Mouse (Mus musculus) midbrain, embryonic 16.5 days (tissue): Measurements from ENCODE around the gene Zfp821. TPM values are rescaled to one million over a fixed set of nuclear protein-coding genes. Genes with fewer than 3 reads are reported as not detected.
A peak's percentile ranks its signal among the peaks of the same experiment; 100 is the strongest.
"Not testable (repeated sequence)": the region's sequence is repeated elsewhere in the genome, so short reads cannot be mapped to it uniquely, and the experiment has no call there.

Source experiments
- ATAC-seq: fragments of 200-750 bp; cut with Nextera tagmentation; 2 replicates; pipeline ENCODE4 v1.8.0; 2017; ENCODE audit warnings: moderate TSS enrichment
- H3K27ac ChIP-seq: fragments of 300-500 bp; sonication (generic); 2 replicates; pipeline ENCODE4 v1.5.1; 2014; ENCODE audit warnings: mild to moderate bottlenecking, low read length, mixed read lengths
- H3K27me3 ChIP-seq: fragments of 300-500 bp; sonication (generic); 2 replicates; pipeline ENCODE4 v1.6.1; 2014; ENCODE audit warnings: low read depth, low read length, mixed read lengths; ENCODE audit not compliant: control insufficient read depth, insufficient read depth
- H3K36me3 ChIP-seq: fragments of 300-500 bp; sonication (generic); 2 replicates; pipeline ENCODE4 v1.6.1; 2014; ENCODE audit warnings: mild to moderate bottlenecking, low read length, moderate library complexity, mixed read lengths; ENCODE audit not compliant: control insufficient read depth, insufficient read depth
- H3K4me1 ChIP-seq: fragments of 300-500 bp; sonication (generic); 2 replicates; pipeline ENCODE4 v1.6.1; 2014; ENCODE audit warnings: mild to moderate bottlenecking, low read length, mixed read lengths; ENCODE audit not compliant: control insufficient read depth, insufficient read depth
- H3K4me2 ChIP-seq: fragments of 300-500 bp; sonication (generic); 2 replicates; pipeline ENCODE4 v1.6.1; 2014; ENCODE audit warnings: mild to moderate bottlenecking, low read length, mixed read lengths
- H3K4me3 ChIP-seq: fragments of 300-500 bp; sonication (generic); 2 replicates; pipeline ENCODE4 v1.5.1; 2014; ENCODE audit warnings: low read depth, mild to moderate bottlenecking, low read length, moderate library complexity, mixed read lengths
- H3K9ac ChIP-seq: fragments of 300-500 bp; sonication (generic); 2 replicates; pipeline ENCODE4 v1.6.1; 2014; ENCODE audit warnings: low read depth, low read length, mixed read lengths
- H3K9me3 ChIP-seq: fragments of 300-500 bp; sonication (generic); replicated peaks from 2 replicates; pipeline ENCODE4 v1.6.1; 2014; ENCODE audit warnings: mild to moderate bottlenecking, low read length, mixed read lengths; ENCODE audit not compliant: control insufficient read depth, poor library complexity, severe bottlenecking
- WGBS: fragments of 180-500 bp; shearing (Covaris S2); extraction: QIAGEN DNeasy Blood & Tissue Kit; methylation state at CpG from one replicate; pipeline ENCODE4 v1.1.7; 2014; 5-methylcytosine and 5-hydroxymethylcytosine counted together
- polyA plus RNA-seq: library from polyadenylated mRNA; unstranded; fragments of >200 nt; fragmentation: Nextera tagmentation; extraction: Ambion mirVana; gene quantifications from 2 replicates; pipeline ENCODE4 v1.2.1, GENCODE M21; 2015

Zfp821 gene
- polyA plus RNA-seq, 1 experiment from 2014 or later, result 69.6 TPM

DNA sequence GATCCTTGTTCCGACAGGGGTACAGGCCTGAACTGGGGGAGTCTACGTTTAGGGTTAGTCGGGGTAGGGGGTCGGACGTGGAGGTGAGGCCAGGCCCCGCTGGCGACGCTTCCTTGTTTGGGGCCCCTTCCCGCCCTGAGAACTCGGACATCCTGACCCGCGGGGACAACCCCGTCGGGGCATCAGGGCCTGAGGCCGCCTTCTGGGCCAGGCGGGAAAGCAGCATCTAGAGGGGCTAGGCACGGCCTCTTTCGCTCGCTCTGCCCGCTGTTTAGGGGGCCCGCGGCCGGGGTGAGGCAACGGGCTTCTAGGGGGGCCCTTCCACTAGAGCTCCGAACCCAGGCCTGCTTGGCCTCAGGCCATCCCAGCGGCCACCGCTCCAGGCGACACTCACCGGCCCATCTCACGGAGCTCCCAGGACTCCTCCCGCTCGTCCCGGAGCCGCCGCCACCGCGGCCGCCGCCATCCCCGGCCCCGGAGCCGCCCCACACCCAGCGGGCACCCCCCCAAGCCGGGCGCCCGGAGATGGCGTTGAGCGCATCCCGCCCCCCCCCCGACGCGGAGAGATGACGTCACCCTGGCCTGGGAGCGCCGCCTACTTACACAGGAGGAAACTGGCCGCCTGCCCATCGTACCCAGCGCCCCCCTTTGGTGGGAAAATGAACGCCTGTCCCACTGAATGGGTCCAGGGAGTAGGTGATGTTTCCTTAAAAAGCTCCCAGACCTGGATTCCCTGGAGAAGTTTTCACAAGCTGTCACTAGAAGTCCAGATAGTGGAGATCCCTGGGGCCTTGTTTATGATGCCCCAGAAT is 32.1 kb downstream of the Zfp821 start, which contains the start of gene Atxn1l:
Atxn1l (minus strand) TSS at position 503 of the 812 bp plus-strand sequence.
- no peaks in the 10 kb centered on the region for H3K27me3 ChIP-seq
- peaks cover 13% of the 10 kb centered on the region for H3K4me1 ChIP-seq
- whole genome bisulfite sequencing, result 1% methylated on average over 57 of the region's 59 CpGs
- H3K36me3 ChIP-seq, result peaks cover 12% of the 10 kb centered on the region; the same call in 1 of the 2 replicates
- H3K4me2 ChIP-seq, result peak within 1 kb of the TSS; percentile 95
- no peaks in the 10 kb centered on the region for H3K9me3 ChIP-seq
- peak within 1 kb of the TSS; percentile 99 for H3K9ac ChIP-seq
- peak within 1 kb of the TSS; percentile 99 for H3K4me3 ChIP-seq
- H3K27ac ChIP-seq, result peak within 1 kb of the TSS; percentile 69
- ATAC-seq, result peak; percentile 85

DNA sequence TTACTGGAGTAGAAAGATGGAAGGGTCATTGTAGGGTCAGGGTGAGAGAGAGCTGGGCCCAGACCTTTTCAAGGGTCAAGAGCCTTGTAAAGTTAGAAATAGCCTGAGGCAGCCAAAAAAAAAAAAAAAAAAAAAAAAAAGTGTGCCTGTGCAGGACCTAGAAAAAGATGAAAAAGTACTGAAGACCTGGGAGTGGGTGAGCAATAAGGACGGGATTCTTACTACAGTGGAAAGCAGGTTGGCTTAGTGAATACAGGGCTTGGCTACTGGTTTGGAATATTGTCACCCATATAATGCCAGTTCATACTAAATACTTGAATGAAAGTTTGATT is 32.7 kb downstream of the Zfp821 start:
- H3K27ac ChIP-seq, result no peak overlapping the region
- peaks cover 6% of the 10 kb centered on the region; the same call in 1 of the 2 replicates for H3K36me3 ChIP-seq
- no peak for ATAC-seq
- no peaks in the 10 kb centered on the region for H3K27me3 ChIP-seq
- peak overlapping the region; percentile 99; the same call in 1 of the 2 replicates for H3K9ac ChIP-seq
- peak overlapping the region; percentile 99 for H3K4me3 ChIP-seq
- H3K4me2 ChIP-seq, result peak overlapping the region; percentile 95
- peaks cover 13% of the 10 kb centered on the region for H3K4me1 ChIP-seq
- 94% methylated on average over 1 of the region's 1 CpGs for WGBS
- no peaks in the 10 kb centered on the region for H3K9me3 ChIP-seq

GRCm38 (mm10) chr8:109747468-109748199 is 42.3 kb downstream of the Zfp821 start:
- ATAC-seq, result no peak
- H3K4me1 ChIP-seq, result no peaks in the 10 kb centered on the region
- H3K27me3 ChIP-seq, result no peaks in the 10 kb centered on the region
- H3K27ac ChIP-seq, result no peak overlapping the region
- no peaks in the 10 kb centered on the region for H3K9me3 ChIP-seq
- H3K36me3 ChIP-seq, result no peaks in the 10 kb centered on the region
- no peak overlapping the region for H3K4me2 ChIP-seq
- no peak overlapping the region for H3K9ac ChIP-seq
- 92% methylated on average over 12 of the region's 12 CpGs for WGBS
- no peak overlapping the region for H3K4me3 ChIP-seq

DNA sequence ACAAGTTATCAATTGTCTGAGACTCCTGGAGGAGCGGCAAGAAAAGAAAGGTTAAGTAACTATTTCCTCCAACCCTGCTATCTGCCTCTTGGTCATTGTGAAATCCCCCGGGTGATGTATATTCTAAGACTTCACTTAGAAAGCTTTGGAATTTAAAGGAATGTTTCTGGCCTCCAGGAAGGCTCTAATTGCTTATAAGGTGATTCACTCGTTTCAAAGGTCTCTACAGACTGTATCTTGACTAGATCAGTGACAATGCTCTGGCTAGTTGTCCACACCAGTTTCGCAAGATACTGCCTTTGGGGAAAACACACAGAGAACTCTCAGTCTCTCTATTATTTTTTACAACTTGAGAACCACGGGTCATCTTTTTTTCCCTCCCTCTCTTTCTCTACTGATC is 44.9 kb downstream of the Zfp821 start:
- Histone ChIP-seq H3K9ac (no peak overlapping the region), H3K9me3 (no peaks in the 10 kb centered on the region), H3K27ac (no peak overlapping the region), H3K27me3 (no peaks in the 10 kb centered on the region), H3K36me3 (no peaks in the 10 kb centered on the region), H3K4me2 (no peak overlapping the region), H3K4me1 (no peaks in the 10 kb centered on the region), H3K4me3 (no peak overlapping the region)
- no peak for ATAC-seq
- 62% methylated on average over 5 of the region's 5 CpGs for WGBS

- Histone ChIP-seq H3K9ac (no peak overlapping the region), H3K36me3 (no peaks in the 10 kb centered on the region), H3K4me3 (no peak overlapping the region), H3K4me1 (no peaks in the 10 kb centered on the region), H3K27me3 (no peaks in the 10 kb centered on the region), H3K27ac (no peak overlapping the region), H3K9me3 (no peaks in the 10 kb centered on the region), H3K4me2 (no peak overlapping the region)
- no peak for ATAC-seq
- WGBS, result 81% methylated on average over 12 of the region's 12 CpGs
Observed at GRCm38 (mm10) chr8:109750699-109751098, 45.4 kb downstream of the Zfp821 start.

GRCm38 (mm10) chr8:109751731-109752485 is 46.6 kb downstream of the Zfp821 start:
- Histone ChIP-seq H3K36me3 (no peaks in the 10 kb centered on the region), H3K27ac (no peak overlapping the region), H3K27me3 (no peaks in the 10 kb centered on the region), H3K4me3 (no peak overlapping the region), H3K4me2 (no peak overlapping the region), H3K9ac (no peak overlapping the region), H3K4me1 (no peaks in the 10 kb centered on the region), H3K9me3 (no peaks in the 10 kb centered on the region)
- WGBS, result 90% methylated on average over 20 of the region's 20 CpGs
- no peak for ATAC-seq

DNA sequence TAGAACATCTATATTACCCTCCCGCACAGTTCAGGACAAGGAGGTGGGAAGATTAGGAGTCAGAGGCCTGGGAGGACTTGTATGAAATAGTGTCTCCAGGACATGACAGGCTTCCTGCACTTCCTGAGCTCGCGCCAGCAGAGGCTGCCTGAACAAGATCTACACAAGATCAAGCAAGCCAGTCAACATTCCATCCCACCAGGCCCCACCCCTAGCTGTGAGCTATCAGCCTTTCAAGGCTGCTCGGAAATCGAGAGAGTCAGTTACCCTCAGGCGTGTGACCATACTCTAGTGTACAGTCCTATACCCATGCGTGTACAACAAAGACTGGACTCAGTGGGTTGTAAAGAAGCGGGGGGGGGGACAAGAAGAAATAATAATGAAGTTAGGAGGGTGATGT is 49.4 kb downstream of the Zfp821 start:
- Histone ChIP-seq H3K4me1 (no peaks in the 10 kb centered on the region), H3K27me3 (no peaks in the 10 kb centered on the region), H3K27ac (no peak overlapping the region), H3K36me3 (no peaks in the 10 kb centered on the region), H3K9ac (no peak overlapping the region), H3K4me2 (no peak overlapping the region), H3K4me3 (no peak overlapping the region), H3K9me3 (no peaks in the 10 kb centered on the region)
- WGBS, result 91% methylated on average over 8 of the region's 8 CpGs
- no peak for ATAC-seq

GRCm38 (mm10) chr8:109755554-109755953 is 50.2 kb downstream of the Zfp821 start:
- not testable (repeated sequence) for ATAC-seq

More at GRCm38 (mm10) chr8:109755554-109755953, 50.2 kb downstream of the Zfp821 start:
- not testable (repeated sequence) for H3K9me3 ChIP-seq, H3K27me3 ChIP-seq, H3K4me3 ChIP-seq, H3K9ac ChIP-seq, H3K4me1 ChIP-seq, H3K27ac ChIP-seq, H3K36me3 ChIP-seq, H3K4me2 ChIP-seq
- WGBS, result 79% methylated on average over 4 of the region's 4 CpGs
